Mouse (Mus musculus): ENCODE measurements at regions not wholly inside any gene's neighbourhood (a gene's known extent, or its start where the extent isn't known, plus 50 kb on each side); places are given as distances from the start of the nearest gene placed in this dataset.

DNA sequence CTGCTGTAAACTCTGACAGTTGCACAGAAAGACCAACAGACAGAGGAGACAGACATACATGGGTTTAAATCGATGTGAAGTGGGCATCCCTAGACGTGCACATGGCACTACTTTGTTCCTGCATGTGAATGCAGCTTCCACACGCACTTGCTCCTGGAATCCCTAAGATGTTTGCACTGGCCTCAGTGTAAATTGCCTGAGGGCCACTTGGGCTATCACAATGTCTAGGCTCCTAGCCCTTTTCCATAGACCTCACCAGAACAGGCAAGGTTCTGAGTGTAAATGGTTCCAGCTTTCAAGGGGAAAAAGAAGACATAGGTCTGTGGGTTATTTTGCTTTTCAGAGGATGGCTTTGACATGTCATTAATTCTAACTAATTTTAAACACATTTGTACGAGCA, 198.4 kb upstream of the Smim15 start:
- Histone ChIP-seq H3K4me3 (replicated peaks; ENCODE audit: low read length) (no peak overlapping the region), H3K9ac (replicated peaks; ENCODE audit: low read depth, low read length) (no peak overlapping the region), H3K36me3 (ENCODE audit: control insufficient read depth, insufficient read depth) (no peaks in the 10 kb centered on the region), H3K27me3 (replicated peaks; ENCODE audit: control insufficient read depth, insufficient read depth, low read length) (no peaks in the 10 kb centered on the region), H3K4me1 (replicated peaks; ENCODE audit: control insufficient read depth, insufficient read depth, low read length) (peaks cover 44% of the 10 kb centered on the region), H3K4me2 (ENCODE audit: low read length) (no peak overlapping the region), H3K27ac (ENCODE audit: low read length) (no peak overlapping the region), H3K9me3 (ENCODE audit: control insufficient read depth, low read length) (no peaks in the 10 kb centered on the region)
- 44% methylated on average over 4 of the region's 4 CpGs for WGBS
- ATAC-seq = no peak

DNA sequence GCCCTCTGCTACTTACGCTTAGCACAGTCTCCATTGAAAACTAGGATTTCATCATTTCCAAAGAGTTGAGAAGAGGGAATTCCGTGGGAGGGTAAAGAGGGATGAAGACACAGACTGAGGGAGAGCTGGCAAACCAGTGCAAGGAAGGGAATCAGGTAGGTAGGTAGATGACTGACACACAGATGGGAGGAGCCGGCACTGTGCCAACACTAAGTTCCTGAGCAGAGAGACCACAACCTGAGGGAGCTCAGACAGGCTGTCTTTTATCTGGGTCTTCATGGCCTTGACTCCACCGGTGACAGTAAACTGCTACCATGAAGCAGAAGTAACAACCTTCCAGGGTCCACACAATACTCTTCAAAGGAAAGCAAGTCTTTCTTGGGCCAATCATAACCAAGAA, 200.2 kb upstream of the Smim15 start:
- 90% methylated on average over 4 of the region's 4 CpGs for WGBS
- Histone ChIP-seq H3K4me1 (replicated peaks; ENCODE audit: control insufficient read depth, insufficient read depth, low read length) (peaks cover 41% of the 10 kb centered on the region), H3K4me3 (replicated peaks; ENCODE audit: low read length) (no peak overlapping the region), H3K9me3 (ENCODE audit: control insufficient read depth, low read length) (no peaks in the 10 kb centered on the region), H3K9ac (replicated peaks; ENCODE audit: low read depth, low read length) (no peak overlapping the region), H3K4me2 (ENCODE audit: low read length) (no peak overlapping the region), H3K27ac (ENCODE audit: low read length) (no peak overlapping the region), H3K27me3 (replicated peaks; ENCODE audit: control insufficient read depth, insufficient read depth, low read length) (no peaks in the 10 kb centered on the region), H3K36me3 (ENCODE audit: control insufficient read depth, insufficient read depth) (no peaks in the 10 kb centered on the region)
- no peak for ATAC-seq

GRCm38 (mm10) chr13:107838126-107838715, 206.0 kb upstream of the Smim15 start:
- Histone ChIP-seq H3K36me3 (ENCODE audit: control insufficient read depth, insufficient read depth) (no peaks in the 10 kb centered on the region), H3K27ac (ENCODE audit: low read length) (no peak overlapping the region), H3K4me3 (replicated peaks; ENCODE audit: low read length) (no peak overlapping the region), H3K27me3 (replicated peaks; ENCODE audit: control insufficient read depth, insufficient read depth, low read length) (no peaks in the 10 kb centered on the region), H3K9ac (replicated peaks; ENCODE audit: low read depth, low read length) (no peak overlapping the region), H3K9me3 (ENCODE audit: control insufficient read depth, low read length) (no peaks in the 10 kb centered on the region), H3K4me1 (replicated peaks; ENCODE audit: control insufficient read depth, insufficient read depth, low read length) (peaks cover 22% of the 10 kb centered on the region), H3K4me2 (ENCODE audit: low read length) (no peak overlapping the region)
- WGBS = 81% methylated on average over 9 of the region's 9 CpGs
- ATAC-seq = no peak

GRCm38 (mm10) chr13:107837206-107837952, 206.9 kb upstream of the Smim15 start:
- H3K27ac ChIP-seq (ENCODE audit: low read length) = no peak overlapping the region
- H3K36me3 ChIP-seq (ENCODE audit: control insufficient read depth, insufficient read depth) = no peaks in the 10 kb centered on the region
- no peaks in the 10 kb centered on the region for H3K27me3 ChIP-seq (replicated peaks; ENCODE audit: control insufficient read depth, insufficient read depth, low read length)
- no peaks in the 10 kb centered on the region for H3K9me3 ChIP-seq (ENCODE audit: control insufficient read depth, low read length)
- H3K4me1 ChIP-seq (replicated peaks; ENCODE audit: control insufficient read depth, insufficient read depth, low read length) = peaks cover 18% of the 10 kb centered on the region
- ATAC-seq = no peak
- H3K9ac ChIP-seq (replicated peaks; ENCODE audit: low read depth, low read length) = no peak overlapping the region
- WGBS = 34% methylated on average over 5 of the region's 5 CpGs
- H3K4me2 ChIP-seq (ENCODE audit: low read length) = no peak overlapping the region
- no peak overlapping the region for H3K4me3 ChIP-seq (replicated peaks; ENCODE audit: low read length)

DNA sequence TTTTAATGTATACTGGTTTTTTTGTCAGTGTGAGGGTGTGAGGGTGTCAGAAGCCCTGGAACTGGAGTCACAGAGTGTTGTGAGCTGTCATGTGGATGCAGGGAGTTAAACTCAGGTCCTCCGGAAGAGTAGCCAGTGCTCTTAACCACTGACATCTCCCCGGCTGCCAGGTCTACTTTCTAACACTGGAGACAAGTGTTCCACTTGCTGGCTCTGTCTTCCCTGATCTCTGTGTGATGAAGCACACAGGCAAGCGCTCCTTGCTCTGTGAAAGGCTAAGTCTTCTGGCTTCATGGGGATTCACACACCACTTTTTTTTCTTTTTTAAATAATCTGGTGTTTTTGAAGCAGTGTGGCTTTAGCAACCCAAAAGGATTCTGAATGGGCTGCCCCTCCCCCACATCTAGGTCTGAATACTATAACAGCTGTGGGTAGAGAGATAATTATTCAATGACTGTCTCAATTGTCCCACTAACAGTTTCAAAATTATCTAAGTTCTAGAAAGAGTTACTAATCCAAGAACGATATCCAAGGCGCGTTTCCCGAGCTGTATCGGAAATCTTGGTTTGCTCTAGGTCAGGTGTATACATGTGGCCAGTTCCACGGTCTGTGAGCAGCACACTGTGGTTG, 208.4 kb upstream of the Smim15 start:
- Histone ChIP-seq H3K36me3 (ENCODE audit: control insufficient read depth, insufficient read depth) (no peaks in the 10 kb centered on the region), H3K4me3 (replicated peaks; ENCODE audit: low read length) (no peak overlapping the region), H3K27me3 (replicated peaks; ENCODE audit: control insufficient read depth, insufficient read depth, low read length) (no peaks in the 10 kb centered on the region), H3K9me3 (ENCODE audit: control insufficient read depth, low read length) (no peaks in the 10 kb centered on the region), H3K4me2 (ENCODE audit: low read length) (no peak overlapping the region), H3K9ac (replicated peaks; ENCODE audit: low read depth, low read length) (no peak overlapping the region), H3K27ac (ENCODE audit: low read length) (no peak overlapping the region), H3K4me1 (replicated peaks; ENCODE audit: control insufficient read depth, insufficient read depth, low read length) (peaks cover 30% of the 10 kb centered on the region)
- no peak for ATAC-seq
- WGBS = 41% methylated on average over 9 of the region's 9 CpGs

DNA sequence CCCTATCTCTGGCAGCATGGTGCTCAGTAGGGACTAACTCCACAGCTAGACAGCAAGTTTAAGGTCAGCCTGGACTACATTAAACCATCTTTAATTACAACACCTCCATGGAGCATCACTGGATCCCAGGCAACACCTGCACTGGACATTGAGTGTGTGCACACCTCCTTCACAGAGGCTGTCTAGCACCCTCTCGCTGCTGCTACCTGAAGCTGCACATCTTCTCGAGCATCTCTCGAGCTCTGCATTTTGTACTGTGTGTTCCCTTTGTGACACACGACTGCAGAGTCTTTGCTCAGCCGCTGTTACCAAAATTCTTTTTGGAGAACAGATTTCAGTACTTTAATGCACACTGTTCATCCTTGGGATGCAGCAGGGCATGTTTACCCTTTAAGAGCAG, 212.2 kb upstream of the Smim15 start:
- Histone ChIP-seq H3K9ac (replicated peaks; ENCODE audit: low read depth, low read length) (no peak overlapping the region), H3K4me1 (replicated peaks; ENCODE audit: control insufficient read depth, insufficient read depth, low read length) (peaks cover 27% of the 10 kb centered on the region), H3K36me3 (ENCODE audit: control insufficient read depth, insufficient read depth) (no peaks in the 10 kb centered on the region), H3K4me3 (replicated peaks; ENCODE audit: low read length) (no peak overlapping the region), H3K27me3 (replicated peaks; ENCODE audit: control insufficient read depth, insufficient read depth, low read length) (no peaks in the 10 kb centered on the region), H3K27ac (ENCODE audit: low read length) (no peak overlapping the region), H3K4me2 (ENCODE audit: low read length) (no peak overlapping the region), H3K9me3 (ENCODE audit: control insufficient read depth, low read length) (no peaks in the 10 kb centered on the region)
- ATAC-seq = no peak
- WGBS = 40% methylated on average over 5 of the region's 5 CpGs

- WGBS = 1% methylated on average over 17 of the region's 17 CpGs
- H3K9ac ChIP-seq (replicated peaks; ENCODE audit: low read depth, low read length) = no peak overlapping the region
- no peaks in the 10 kb centered on the region for H3K27me3 ChIP-seq (replicated peaks; ENCODE audit: control insufficient read depth, insufficient read depth, low read length)
- peaks cover 26% of the 10 kb centered on the region for H3K4me1 ChIP-seq (replicated peaks; ENCODE audit: control insufficient read depth, insufficient read depth, low read length)
- no peaks in the 10 kb centered on the region for H3K36me3 ChIP-seq (ENCODE audit: control insufficient read depth, insufficient read depth)
- ATAC-seq = peak; percentile 99
- H3K27ac ChIP-seq (ENCODE audit: low read length) = no peak overlapping the region
- H3K4me2 ChIP-seq (ENCODE audit: low read length) = peak overlapping the region; percentile 61
- no peaks in the 10 kb centered on the region for H3K9me3 ChIP-seq (ENCODE audit: control insufficient read depth, low read length)
- H3K4me3 ChIP-seq (replicated peaks; ENCODE audit: low read length) = peak overlapping the region; percentile 33
Measured at GRCm38 (mm10) chr13:107831221-107831681, 213.0 kb upstream of the Smim15 start.

- WGBS = 47% methylated on average over 2 of the region's 2 CpGs
- Histone ChIP-seq H3K4me1 (replicated peaks; ENCODE audit: control insufficient read depth, insufficient read depth, low read length) (peaks cover 19% of the 10 kb centered on the region), H3K27ac (ENCODE audit: low read length) (no peak overlapping the region), H3K4me2 (ENCODE audit: low read length) (no peak overlapping the region), H3K27me3 (replicated peaks; ENCODE audit: control insufficient read depth, insufficient read depth, low read length) (no peaks in the 10 kb centered on the region), H3K9ac (replicated peaks; ENCODE audit: low read depth, low read length) (no peak overlapping the region), H3K9me3 (ENCODE audit: control insufficient read depth, low read length) (no peaks in the 10 kb centered on the region), H3K4me3 (replicated peaks; ENCODE audit: low read length) (no peak overlapping the region), H3K36me3 (ENCODE audit: control insufficient read depth, insufficient read depth) (no peaks in the 10 kb centered on the region)
- no peak for ATAC-seq
Measured at GRCm38 (mm10) chr13:107830281-107830680, 214.0 kb upstream of the Smim15 start.

GRCm38 (mm10) chr13:107829861-107830260, 214.4 kb upstream of the Smim15 start:
- Histone ChIP-seq H3K36me3 (ENCODE audit: control insufficient read depth, insufficient read depth) (no peaks in the 10 kb centered on the region), H3K9ac (replicated peaks; ENCODE audit: low read depth, low read length) (no peak overlapping the region), H3K27ac (ENCODE audit: low read length) (no peak overlapping the region), H3K4me2 (ENCODE audit: low read length) (no peak overlapping the region), H3K9me3 (ENCODE audit: control insufficient read depth, low read length) (no peaks in the 10 kb centered on the region), H3K27me3 (replicated peaks; ENCODE audit: control insufficient read depth, insufficient read depth, low read length) (no peaks in the 10 kb centered on the region), H3K4me1 (replicated peaks; ENCODE audit: control insufficient read depth, insufficient read depth, low read length) (peaks cover 17% of the 10 kb centered on the region), H3K4me3 (replicated peaks; ENCODE audit: low read length) (no peak overlapping the region)
- WGBS = 97% methylated on average over 4 of the region's 4 CpGs
- no peak for ATAC-seq
